Mouse (Mus musculus) liver, embryonic 14.5 days (tissue): ENCODE measurements around the gene Tor1b. TPM values are rescaled to one million over a fixed set of nuclear protein-coding genes. Genes with fewer than 3 reads are reported as not detected.
"Not testable (repeated sequence)": the region's sequence is repeated elsewhere in the genome, so short reads cannot be mapped to it uniquely, and the experiment has no call there.

Source experiments
- ATAC-seq: fragments of 200-750 bp; cut with Nextera tagmentation; 2 replicates; pipeline ENCODE4 v1.8.0; 2017; ENCODE audit warnings: moderate number of reproducible peaks, mild to moderate bottlenecking, moderate library complexity; ENCODE audit not compliant: insufficient read depth
- DNase-seq, 3 experiments: peaks; one replicate each; pipeline ENCODE4 v3.0.0-alpha.2; 2012 to 2013; ENCODE audit warnings: low read depth in 3 of 3, low spot score in 3 of 3
- H3K27ac ChIP-seq: fragments of 300-500 bp; sonication (generic); 2 replicates; pipeline ENCODE4 v1.5.1; 2014; ENCODE audit warnings: moderate library complexity, mild to moderate bottlenecking, control low read depth, inconsistent platforms
- H3K27me3 ChIP-seq: fragments of 300-500 bp; sonication (generic); 2 replicates; pipeline ENCODE4 v1.6.1; 2014; ENCODE audit warnings: mild to moderate bottlenecking, low read length, moderate library complexity; ENCODE audit not compliant: control insufficient read depth, insufficient read depth
- H3K36me3 ChIP-seq: fragments of 300-500 bp; sonication (generic); replicated peaks from 2 replicates; pipeline ENCODE4 v1.6.1; 2014; ENCODE audit warnings: low read depth; ENCODE audit not compliant: control insufficient read depth, insufficient read depth
- H3K4me1 ChIP-seq, 2 experiments: fragments of 200-500 bp in 1 of 2; fragments of 300-500 bp in 1 of 2; sonication (generic) in 1 of 2; replicated peaks; 2 replicates each; pipeline ENCODE4 v1.6.1; 2012 to 2014; ENCODE audit warnings: antibody characterized with exemption in 1 of 2, inconsistent platforms in 1 of 2, low read length in 1 of 2; ENCODE audit not compliant: control insufficient read depth in 2 of 2, insufficient read depth in 2 of 2
- H3K4me2 ChIP-seq: fragments of 300-500 bp; sonication (generic); 2 replicates; pipeline ENCODE4 v1.6.1; 2014; ENCODE audit warnings: low read depth, mild to moderate bottlenecking, control low read depth, moderate library complexity
- H3K4me3 ChIP-seq, 2 experiments: fragments of 200-500 bp in 1 of 2; fragments of 300-500 bp in 1 of 2; sonication (generic) in 1 of 2; 2 replicates each; pipeline ENCODE4 v1.5.1; 2012 to 2014; ENCODE audit warnings: low read depth in 2 of 2, low read length in 2 of 2, mild to moderate bottlenecking in 2 of 2, control low read depth in 1 of 2, inconsistent platforms in 1 of 2, moderate library complexity in 1 of 2; ENCODE audit not compliant: insufficient read depth in 1 of 2
- H3K9ac ChIP-seq: fragments of 300-500 bp; sonication (generic); replicated peaks from 2 replicates; pipeline ENCODE4 v1.6.1; 2014; ENCODE audit warnings: mild to moderate bottlenecking, control low read depth, moderate library complexity
- H3K9me3 ChIP-seq: fragments of 300-500 bp; sonication (generic); 2 replicates; pipeline ENCODE4 v1.6.1; 2016; ENCODE audit warnings: low read length, mixed read lengths; ENCODE audit not compliant: control insufficient read depth
- CTCF ChIP-seq: IDR thresholded peaks from 2 replicates; pipeline ENCODE4 v1.5.1; 2016; ENCODE audit warnings: antibody characterized with exemption, low read depth, control low read depth
- EP300 ChIP-seq: IDR thresholded peaks from 2 replicates; pipeline ENCODE4 v1.6.1; 2016; ENCODE audit warnings: antibody characterized with exemption, low read depth
- WGBS: fragments of 180-500 bp; shearing (Covaris S2); extraction: QIAGEN DNeasy Blood & Tissue Kit; methylation state at CpG from one replicate; pipeline ENCODE4 v1.1.7; 2014; ENCODE audit not compliant: insufficient replicate concordance; 5-methylcytosine and 5-hydroxymethylcytosine counted together
- polyA plus RNA-seq, 2 experiments: library from polyadenylated mRNA; depleted of rRNA in 1 of 2; stranded (reverse) in 1 of 2; unstranded in 1 of 2; fragments of >200 nt; fragmentation: Nextera tagmentation in 1 of 2; extraction: Ambion mirVana in 1 of 2; gene quantifications; 2 replicates each; pipeline versions ENCODE4 v1.2.1 to v1.2.3; 2012 to 2014

The Tor1b gene
- polyA plus RNA-seq, 2 experiments = 14.6 to 14.7 TPM

DNA sequence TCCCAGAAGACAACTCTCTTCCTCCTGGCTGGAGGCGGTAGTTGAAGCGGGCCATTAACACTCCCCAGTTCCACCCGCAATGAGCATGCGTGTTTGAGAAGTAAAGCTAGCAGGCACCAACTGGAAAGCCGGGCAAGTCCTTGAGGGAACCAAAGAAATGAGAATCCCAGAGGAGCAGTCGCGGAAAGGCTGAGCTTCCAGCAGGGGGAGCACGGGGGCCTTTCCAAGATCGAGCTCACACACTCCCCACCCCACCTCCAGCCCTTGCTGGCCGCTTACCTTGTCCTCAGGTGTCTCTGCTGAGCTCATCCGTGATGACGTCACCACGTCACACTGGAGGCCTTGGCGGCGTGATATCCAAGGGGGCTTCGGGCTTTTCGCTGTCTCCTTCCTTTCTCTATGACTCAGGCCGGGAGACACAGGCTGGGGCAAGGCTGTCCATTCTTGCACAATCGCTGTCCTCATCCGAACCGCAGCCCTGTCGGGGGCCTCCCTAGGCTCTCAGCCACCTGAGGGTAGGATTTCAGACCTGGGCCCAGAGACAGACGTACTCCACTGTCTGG is 23.2 kb upstream of the Tor1b start, which contains the start of gene Ptges:
Gene Ptges (minus strand): TSS at position 381 of the 563 bp plus-strand sequence.
- Histone ChIP-seq H3K9ac (peak within 1 kb of the TSS; percentile 45), H3K27ac (peak within 1 kb of the TSS; percentile 53), H3K4me3 (peak within 1 kb of the TSS; percentile 31 to 43), H3K27me3 (no peaks in the 10 kb centered on the region), H3K36me3 (no peaks in the 10 kb centered on the region), H3K9me3 (no peaks in the 10 kb centered on the region), H3K4me1 (peaks cover 15 to 16% of the 10 kb centered on the region in 2 experiments), H3K4me2 (peak within 1 kb of the TSS; percentile 74)
- DNase-seq (peak in 1 of 3 experiments; percentile 53), ATAC-seq (peak; percentile 52)
- TF ChIP-seq CTCF (peak; percentile 81), EP300 (no peak)
- 3% methylated on average over 23 of the region's 23 CpGs for WGBS

DNA sequence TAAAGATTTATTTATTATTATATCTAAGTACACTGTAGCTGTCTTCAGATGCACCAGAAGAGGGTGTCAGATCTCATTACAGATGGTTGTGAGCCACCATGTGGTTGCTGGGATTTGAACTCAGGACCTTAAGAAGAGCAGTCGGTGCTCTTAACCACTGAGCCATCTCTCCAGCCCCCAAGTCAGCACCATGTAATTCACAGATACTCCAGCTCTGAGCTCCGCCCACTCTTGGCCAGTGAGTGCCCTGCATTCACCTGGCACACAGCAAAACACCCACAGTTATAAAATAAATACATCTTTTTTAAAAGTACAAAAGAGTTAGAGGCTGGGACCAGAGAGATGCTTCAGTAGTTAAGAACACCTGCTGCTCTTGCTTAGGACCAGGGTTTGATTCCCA is 21.9 kb upstream of the Tor1b start:
- not testable (repeated sequence) for H3K27ac ChIP-seq, H3K36me3 ChIP-seq, H3K4me2 ChIP-seq, DNase-seq, H3K27me3 ChIP-seq, H3K9me3 ChIP-seq, H3K9ac ChIP-seq, H3K4me3 ChIP-seq, ATAC-seq
- H3K4me1 ChIP-seq = peaks cover 15 to 16% of the 10 kb centered on the region in 2 experiments
- WGBS = 74% methylated on average over 2 of the region's 2 CpGs

DNA sequence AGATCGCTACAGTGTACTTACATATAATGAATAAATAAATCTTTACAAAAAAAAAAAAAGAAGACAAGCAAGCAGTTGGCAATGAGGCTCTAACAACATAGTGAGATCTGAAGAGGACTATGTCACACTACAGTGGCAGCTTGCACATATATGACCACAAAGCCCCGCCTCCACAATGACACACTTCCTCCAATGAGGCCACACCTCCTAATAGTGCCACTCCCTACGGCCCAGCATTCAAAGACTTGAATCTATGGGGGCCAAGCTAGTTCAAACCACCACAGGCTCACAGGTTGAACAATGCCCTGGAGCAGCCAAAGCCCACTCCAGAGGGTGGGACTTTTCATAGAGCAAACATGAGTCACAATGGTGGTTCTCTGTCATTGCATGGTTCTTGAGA is 20.8 kb upstream of the Tor1b start:
- Histone ChIP-seq H3K27ac (no peak overlapping the region), H3K36me3 (no peaks in the 10 kb centered on the region), H3K4me1 (peaks cover 15 to 16% of the 10 kb centered on the region in 2 experiments), H3K4me2 (no peak overlapping the region), H3K4me3 (no peak overlapping the region), H3K9ac (no peak overlapping the region), H3K27me3 (no peaks in the 10 kb centered on the region), H3K9me3 (no peaks in the 10 kb centered on the region)
- 60% methylated on average over 3 of the region's 3 CpGs for WGBS
- TF ChIP-seq CTCF = no peak
- no peak for TF ChIP-seq EP300
- no peak for ATAC-seq
- no peak for DNase-seq

DNA sequence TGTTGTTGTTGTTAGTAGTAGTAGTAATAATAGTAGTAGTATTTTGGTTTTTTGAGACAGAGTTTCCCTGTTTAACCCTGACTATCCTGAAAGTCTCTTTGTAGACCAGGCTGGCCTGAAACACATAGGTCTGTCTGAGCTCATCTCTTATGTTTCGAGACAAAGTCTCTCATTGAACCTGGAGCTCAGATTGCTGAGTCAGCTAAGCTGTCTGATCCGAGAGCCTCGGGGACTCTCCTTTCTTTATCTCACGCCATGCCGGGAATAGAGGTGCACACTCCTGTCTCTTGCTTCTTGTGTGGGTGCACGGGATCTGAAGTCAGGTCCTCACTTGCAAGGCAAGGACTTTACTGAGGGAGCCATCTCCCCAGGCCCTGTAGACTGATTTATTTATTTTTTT is 19.7 kb upstream of the Tor1b start:
- H3K27me3 ChIP-seq = no peaks in the 10 kb centered on the region
- no peak for ATAC-seq
- H3K9me3 ChIP-seq = no peaks in the 10 kb centered on the region
- DNase-seq = no peak
- no peak overlapping the region for H3K4me3 ChIP-seq
- no peaks in the 10 kb centered on the region for H3K36me3 ChIP-seq
- H3K4me1 ChIP-seq = peaks cover 15 to 16% of the 10 kb centered on the region in 2 experiments
- no peak for TF ChIP-seq EP300
- TF ChIP-seq CTCF = no peak
- H3K9ac ChIP-seq = no peak overlapping the region
- no peak overlapping the region for H3K27ac ChIP-seq
- no peak overlapping the region for H3K4me2 ChIP-seq
- 63% methylated on average over 6 of the region's 6 CpGs for WGBS

DNA sequence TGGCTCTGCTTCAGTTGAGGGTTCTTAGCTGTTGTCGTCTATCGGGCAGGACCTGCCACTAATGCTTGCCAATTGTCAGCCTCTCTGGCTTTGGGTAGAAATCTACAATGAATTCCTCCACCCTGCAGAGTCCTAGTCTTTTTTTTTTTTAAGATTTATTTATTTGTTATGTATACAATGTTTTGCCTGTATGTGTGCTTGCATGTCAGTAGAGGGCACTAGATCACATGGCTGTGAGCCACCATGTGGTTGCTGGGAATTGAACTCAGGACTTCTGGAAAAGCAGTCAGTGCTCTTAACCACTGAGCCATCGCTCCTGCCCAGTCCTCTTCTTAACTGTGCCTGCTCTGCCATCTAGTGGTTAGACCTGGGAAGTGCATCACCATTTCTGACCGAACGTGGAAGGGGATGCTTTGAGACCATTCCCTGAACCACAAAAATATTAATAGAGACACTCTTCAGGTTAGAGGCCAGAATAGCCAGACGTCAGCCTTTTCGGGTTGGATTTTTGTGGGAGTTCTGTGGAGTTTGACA is 18.8 kb upstream of the Tor1b start:
- WGBS = 15% methylated on average over 7 of the region's 7 CpGs
- no peak for ATAC-seq
- no peaks in the 10 kb centered on the region for H3K36me3 ChIP-seq

More for the DNA sequence above, 18.8 kb upstream of the Tor1b start:
- Histone ChIP-seq H3K4me3 (no peak overlapping the region), H3K4me1 (peaks cover 7 to 8% of the 10 kb centered on the region in 2 experiments), H3K27me3 (no peaks in the 10 kb centered on the region), H3K9me3 (no peaks in the 10 kb centered on the region), H3K9ac (no peak overlapping the region), H3K4me2 (no peak overlapping the region), H3K27ac (no peak overlapping the region)
- no peak for DNase-seq
- TF ChIP-seq EP300 = no peak
- TF ChIP-seq CTCF = peak; percentile 92
